Mouse (Mus musculus): ENCODE results near the gene Cerk. TPM values are rescaled to one million over a fixed set of nuclear protein-coding genes. Genes with fewer than 3 reads are reported as not detected.
"Not testable (repeated sequence)": the region's sequence is repeated elsewhere in the genome, so short reads cannot be mapped to it uniquely, and the experiment has no call there.

Cerk gene
- polyA plus RNA-seq, 1 experiment from 2014 or later, result 13.8 TPM

DNA sequence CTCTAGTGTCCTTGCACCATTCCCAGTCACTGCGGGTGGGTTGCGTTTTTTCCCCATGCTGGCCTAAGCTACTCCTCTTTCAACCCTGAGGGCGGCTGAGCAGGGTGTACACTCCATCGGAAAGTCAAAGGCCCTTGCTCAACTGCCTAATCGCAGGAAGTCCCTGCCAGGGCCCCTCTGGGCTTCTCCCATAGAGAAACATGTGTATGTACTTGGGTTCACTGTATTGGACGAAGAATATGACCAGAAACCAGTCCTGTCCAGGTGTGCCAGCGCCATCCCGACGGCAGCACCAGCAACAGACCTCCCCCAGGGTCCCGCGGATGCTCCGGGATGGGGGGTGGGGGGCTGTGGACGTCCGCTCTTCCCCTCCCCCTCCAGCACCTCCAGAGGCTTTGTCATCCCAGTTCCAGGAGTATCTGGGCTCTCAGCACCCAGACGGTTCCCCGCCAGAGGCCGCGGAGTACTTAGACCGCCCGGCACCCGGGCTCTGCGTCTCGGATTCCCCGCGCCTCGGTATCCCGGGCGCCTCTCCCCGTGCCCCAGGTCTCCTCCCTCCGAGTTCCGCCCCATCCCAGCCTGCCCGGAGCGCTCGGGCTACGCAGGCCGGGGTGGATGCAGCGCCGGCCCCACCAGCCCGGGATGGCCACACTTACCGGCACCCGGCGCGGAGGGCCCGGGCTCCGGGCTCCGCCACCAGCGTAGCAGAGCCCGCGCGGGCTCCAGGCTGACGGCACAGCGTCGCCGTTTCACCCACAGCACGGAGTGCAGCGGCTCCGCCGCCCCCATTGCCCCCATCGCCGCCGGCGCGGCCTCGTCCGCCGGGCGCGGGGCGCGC lies 871 bp downstream of the Cerk start:
- WGBS, result under 1% methylated on average over 70 of the region's 70 CpGs
- H3K4me1 ChIP-seq, result peaks cover 54% of the 10 kb centered on the region
- H3K27me3 ChIP-seq (ENCODE audit: low read depth, poor library complexity, severe bottlenecking), result peaks cover 12% of the 10 kb centered on the region
- no peaks in the 10 kb centered on the region for H3K9me3 ChIP-seq (replicated peaks)
- H3K27ac ChIP-seq, result peak overlapping the region; percentile 95
- no peaks in the 10 kb centered on the region for H3K36me3 ChIP-seq
- peak; percentile 79 for DNase-seq (ENCODE audit: low spot score)
- H3K4me3 ChIP-seq, result peak overlapping the region; percentile 93

DNA sequence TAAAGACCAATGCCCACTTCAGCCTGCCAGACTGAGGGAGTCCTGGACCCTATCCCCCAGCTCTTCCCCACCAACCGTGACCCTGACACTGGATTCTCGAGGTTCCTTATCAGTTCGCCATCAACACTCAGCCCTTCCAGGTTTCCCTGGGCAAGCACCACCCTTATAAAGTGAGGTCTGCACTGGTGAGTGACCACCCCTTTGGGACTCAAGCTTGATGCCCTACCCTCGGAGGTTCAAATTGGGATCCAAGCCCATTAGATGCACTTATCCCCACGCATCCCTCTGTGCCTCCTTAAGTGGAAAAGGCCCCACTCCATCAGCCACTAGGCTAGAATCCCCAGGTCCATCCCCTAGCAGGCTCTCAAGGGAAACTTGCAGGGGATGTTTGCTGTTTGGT lies 1.9 kb downstream of the Cerk start:
- Histone ChIP-seq H3K27me3 (ENCODE audit: low read depth, poor library complexity, severe bottlenecking) (peaks cover 12% of the 10 kb centered on the region), H3K36me3 (no peaks in the 10 kb centered on the region), H3K4me3 (peak overlapping the region; percentile 93; the same call in 1 of the 2 replicates), H3K27ac (no peak overlapping the region), H3K4me1 (peaks cover 51% of the 10 kb centered on the region), H3K9me3 (replicated peaks) (no peaks in the 10 kb centered on the region)
- WGBS, result 61% methylated on average over 5 of the region's 5 CpGs
- no peak for DNase-seq (ENCODE audit: low spot score)

DNA sequence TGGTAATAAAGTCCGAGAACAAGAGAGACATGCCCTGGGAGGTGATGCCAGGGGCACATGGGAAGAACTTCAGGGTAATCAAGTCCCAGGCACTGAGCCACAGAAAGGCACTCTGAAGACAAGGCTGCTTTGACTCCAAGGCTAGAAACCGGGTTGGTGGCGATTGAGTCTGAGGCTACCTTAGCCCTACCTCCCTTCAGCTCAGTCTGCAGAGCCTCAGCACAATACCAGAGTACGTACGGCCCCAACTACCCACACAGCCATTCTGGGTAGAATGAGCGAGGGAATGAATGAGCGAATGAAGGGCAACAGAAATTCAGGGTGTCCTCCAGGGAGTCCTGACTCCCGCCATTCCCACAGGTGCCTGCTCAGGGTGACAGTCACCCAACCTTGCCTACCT lies 2.5 kb downstream of the Cerk start:
- no peak overlapping the region for H3K27ac ChIP-seq
- peaks cover 12% of the 10 kb centered on the region for H3K27me3 ChIP-seq (ENCODE audit: low read depth, poor library complexity, severe bottlenecking)
- no peaks in the 10 kb centered on the region for H3K36me3 ChIP-seq
- 84% methylated on average over 8 of the region's 8 CpGs for WGBS
- DNase-seq (ENCODE audit: low spot score), result no peak
- H3K4me1 ChIP-seq, result peaks cover 45% of the 10 kb centered on the region
- H3K9me3 ChIP-seq (replicated peaks), result no peaks in the 10 kb centered on the region
- no peak overlapping the region for H3K4me3 ChIP-seq

DNA sequence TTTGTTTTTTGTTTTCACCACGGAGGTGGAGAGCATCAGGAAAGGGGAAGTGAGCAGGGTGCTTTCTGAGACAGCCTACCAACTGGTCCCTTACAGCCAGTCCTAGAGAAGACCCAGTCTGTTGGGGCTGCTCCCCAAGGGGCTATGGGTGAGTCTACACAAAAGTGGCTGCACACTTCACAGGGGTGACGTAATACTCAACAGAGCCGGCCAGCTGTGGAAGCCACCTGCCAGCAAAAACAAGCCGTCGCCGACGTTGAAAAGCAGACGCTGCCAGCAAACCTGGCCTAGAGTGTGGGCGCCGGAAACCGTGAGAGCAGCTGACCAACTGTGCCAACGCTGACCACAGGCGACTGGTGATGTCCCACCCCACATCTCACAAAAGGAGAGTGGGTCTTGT lies 3.3 kb downstream of the Cerk start:
- peaks cover 12% of the 10 kb centered on the region for H3K27me3 ChIP-seq (ENCODE audit: low read depth, poor library complexity, severe bottlenecking)
- H3K27ac ChIP-seq, result no peak overlapping the region
- no peak overlapping the region for H3K4me3 ChIP-seq
- no peak for DNase-seq (ENCODE audit: low spot score)
- 71% methylated on average over 13 of the region's 13 CpGs for WGBS
- no peaks in the 10 kb centered on the region for H3K9me3 ChIP-seq (replicated peaks)
- H3K36me3 ChIP-seq, result no peaks in the 10 kb centered on the region
- H3K4me1 ChIP-seq, result peaks cover 41% of the 10 kb centered on the region

DNA sequence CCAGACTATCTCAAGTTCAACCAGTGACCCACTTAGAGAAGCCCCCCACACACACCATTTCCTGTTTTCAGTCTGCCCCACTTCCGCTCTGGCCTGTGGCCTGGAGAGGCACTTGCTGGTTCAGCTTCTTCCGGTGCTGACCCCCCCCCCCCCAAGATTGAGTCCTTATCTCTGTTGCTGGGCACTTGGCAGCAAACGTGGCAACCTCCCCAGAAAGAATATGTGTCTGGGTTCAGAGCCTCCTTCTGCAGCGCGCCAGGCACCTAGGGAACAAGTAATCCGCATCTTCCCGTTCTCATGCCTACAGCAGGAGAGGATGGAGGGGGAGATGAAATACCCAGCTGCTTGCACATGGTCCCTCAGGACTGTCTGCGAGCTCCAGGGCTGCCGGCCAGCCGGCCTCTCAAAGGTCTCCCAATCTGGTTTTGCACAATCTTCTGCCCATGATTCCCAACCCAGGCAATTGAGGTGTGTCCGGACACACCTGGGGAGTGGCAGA lies 4.0 kb downstream of the Cerk start:
- H3K36me3 ChIP-seq, result no peaks in the 10 kb centered on the region

DNA sequence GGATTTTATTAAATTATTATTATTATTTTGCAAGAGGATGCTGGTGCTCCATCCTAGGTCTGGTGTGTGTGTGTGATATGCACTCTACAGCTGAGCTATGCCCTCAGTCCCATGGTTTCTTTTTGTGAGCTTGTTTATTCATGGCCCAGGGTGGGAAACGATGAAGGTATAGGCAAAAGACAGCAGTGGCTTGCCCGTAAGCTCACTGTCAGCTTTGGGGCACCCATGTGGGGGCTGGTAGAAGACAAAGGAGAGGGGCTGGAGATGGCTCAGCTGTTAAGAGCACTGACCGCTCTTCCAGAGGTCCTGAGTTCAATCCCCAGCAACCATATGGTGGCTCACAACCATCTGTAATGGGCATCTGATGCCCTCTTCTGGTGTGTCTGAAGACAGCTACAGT lies 4.6 kb downstream of the Cerk start:
- not testable (repeated sequence) for H3K27me3 ChIP-seq (ENCODE audit: low read depth, poor library complexity, severe bottlenecking); H3K9me3 ChIP-seq (replicated peaks); DNase-seq (ENCODE audit: low spot score); H3K27ac ChIP-seq; H3K36me3 ChIP-seq; H3K4me3 ChIP-seq
- 100% methylated on average over 3 of the region's 3 CpGs for WGBS
- H3K4me1 ChIP-seq, result peaks cover 42% of the 10 kb centered on the region

More for the DNA sequence above, 4.0 kb downstream of the Cerk start:
- Histone ChIP-seq H3K27ac (no peak overlapping the region), H3K27me3 (ENCODE audit: low read depth, poor library complexity, severe bottlenecking) (peaks cover 12% of the 10 kb centered on the region), H3K9me3 (replicated peaks) (no peaks in the 10 kb centered on the region), H3K4me1 (peaks cover 41% of the 10 kb centered on the region), H3K4me3 (no peak overlapping the region; the same call in 1 of the 2 replicates)
- DNase-seq (ENCODE audit: low spot score), result no peak
- WGBS, result 52% methylated on average over 11 of the region's 11 CpGs

DNA sequence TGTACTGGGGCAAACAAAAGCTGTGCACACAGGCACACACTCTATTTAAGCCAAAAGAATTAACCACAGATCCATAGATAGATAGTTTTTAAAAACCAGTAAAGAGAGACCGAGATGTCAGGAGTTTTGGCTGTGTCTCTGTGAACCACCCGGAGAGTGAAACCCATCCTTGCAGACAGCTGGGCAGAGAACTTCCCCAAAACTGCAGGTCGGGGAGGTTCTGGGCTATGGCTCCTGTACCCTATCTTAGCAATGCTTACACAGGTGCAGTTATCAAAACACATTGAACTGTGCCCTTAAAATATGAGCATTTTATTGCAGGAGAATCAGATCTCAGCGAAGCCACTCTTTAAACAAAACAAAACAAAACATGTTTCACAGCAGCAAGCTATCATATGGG lies 5.5 kb downstream of the Cerk start:
- Histone ChIP-seq H3K4me3 (no peak overlapping the region), H3K27me3 (ENCODE audit: low read depth, poor library complexity, severe bottlenecking) (0 out of 2 replicates have a peak, but pooled peaks cover 3% of the 10 kb centered on the region), H3K27ac (no peak overlapping the region), H3K4me1 (peaks cover 39% of the 10 kb centered on the region), H3K36me3 (no peaks in the 10 kb centered on the region), H3K9me3 (replicated peaks) (no peaks in the 10 kb centered on the region)
- WGBS, result 86% methylated on average over 4 of the region's 4 CpGs
- no peak for DNase-seq (ENCODE audit: low spot score)

DNA sequence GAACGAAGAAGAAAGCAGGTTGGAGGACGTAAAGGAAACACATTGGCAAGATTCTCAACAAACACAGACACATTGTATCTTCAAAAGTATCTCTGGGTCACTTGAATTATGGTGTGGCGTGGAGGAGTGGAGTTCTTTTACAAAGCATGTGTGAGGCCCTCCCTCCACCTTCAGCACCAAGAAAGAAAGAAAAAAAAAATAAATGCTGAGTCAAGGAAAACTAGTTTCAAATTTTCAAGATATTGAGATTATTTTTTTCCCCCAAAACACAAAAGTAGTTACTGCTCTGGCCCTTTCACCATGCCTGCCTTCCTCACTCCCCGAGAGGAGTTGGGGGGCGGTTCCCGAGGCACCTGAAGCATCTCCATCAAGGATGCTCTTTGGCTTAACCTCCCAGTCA lies 7.3 kb downstream of the Cerk start:
- no peak overlapping the region for H3K27ac ChIP-seq
- peaks cover 41% of the 10 kb centered on the region for H3K4me1 ChIP-seq
- no peak overlapping the region for H3K4me3 ChIP-seq
- no peaks in the 10 kb centered on the region for H3K9me3 ChIP-seq (replicated peaks)
- no peak for DNase-seq (ENCODE audit: low spot score)
- 90% methylated on average over 6 of the region's 6 CpGs for WGBS
- H3K36me3 ChIP-seq, result no peaks in the 10 kb centered on the region
- H3K27me3 ChIP-seq (ENCODE audit: low read depth, poor library complexity, severe bottlenecking), result no peaks in the 10 kb centered on the region

DNA sequence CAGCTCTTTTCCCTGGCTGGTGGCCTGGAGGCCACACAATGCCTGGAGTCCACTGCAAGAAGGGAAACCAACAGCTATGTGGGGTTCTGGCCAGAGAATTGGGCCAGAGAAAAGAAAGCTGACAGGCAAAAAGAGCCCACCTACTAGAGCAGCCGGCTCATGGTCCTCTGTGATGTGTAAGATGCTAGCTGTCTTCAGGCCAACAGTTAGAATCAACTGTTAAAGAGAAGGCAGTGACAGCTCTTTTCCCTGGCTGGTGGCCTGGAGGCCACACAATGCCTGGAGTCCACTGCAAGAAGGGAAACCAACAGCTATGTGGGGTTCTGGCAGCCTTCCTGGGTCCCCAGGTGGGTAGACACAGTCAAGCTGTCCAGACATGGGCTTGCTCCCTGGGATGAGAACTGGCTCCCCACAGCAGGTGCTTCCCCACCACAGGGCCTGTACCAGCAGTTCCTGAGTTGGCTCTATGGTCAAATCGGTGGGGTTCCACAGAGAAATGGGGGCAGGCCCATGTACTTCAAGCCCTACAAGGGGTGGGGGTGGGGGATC lies 8.2 kb downstream of the Cerk start:
- H3K4me3 ChIP-seq; H3K27me3 ChIP-seq (ENCODE audit: low read depth, poor library complexity, severe bottlenecking); DNase-seq (ENCODE audit: low spot score); H3K36me3 ChIP-seq; H3K27ac ChIP-seq; H3K9me3 ChIP-seq (replicated peaks): not testable (repeated sequence)
- 93% methylated on average over 2 of the region's 2 CpGs for WGBS
- H3K4me1 ChIP-seq, result peaks cover 48% of the 10 kb centered on the region

DNA sequence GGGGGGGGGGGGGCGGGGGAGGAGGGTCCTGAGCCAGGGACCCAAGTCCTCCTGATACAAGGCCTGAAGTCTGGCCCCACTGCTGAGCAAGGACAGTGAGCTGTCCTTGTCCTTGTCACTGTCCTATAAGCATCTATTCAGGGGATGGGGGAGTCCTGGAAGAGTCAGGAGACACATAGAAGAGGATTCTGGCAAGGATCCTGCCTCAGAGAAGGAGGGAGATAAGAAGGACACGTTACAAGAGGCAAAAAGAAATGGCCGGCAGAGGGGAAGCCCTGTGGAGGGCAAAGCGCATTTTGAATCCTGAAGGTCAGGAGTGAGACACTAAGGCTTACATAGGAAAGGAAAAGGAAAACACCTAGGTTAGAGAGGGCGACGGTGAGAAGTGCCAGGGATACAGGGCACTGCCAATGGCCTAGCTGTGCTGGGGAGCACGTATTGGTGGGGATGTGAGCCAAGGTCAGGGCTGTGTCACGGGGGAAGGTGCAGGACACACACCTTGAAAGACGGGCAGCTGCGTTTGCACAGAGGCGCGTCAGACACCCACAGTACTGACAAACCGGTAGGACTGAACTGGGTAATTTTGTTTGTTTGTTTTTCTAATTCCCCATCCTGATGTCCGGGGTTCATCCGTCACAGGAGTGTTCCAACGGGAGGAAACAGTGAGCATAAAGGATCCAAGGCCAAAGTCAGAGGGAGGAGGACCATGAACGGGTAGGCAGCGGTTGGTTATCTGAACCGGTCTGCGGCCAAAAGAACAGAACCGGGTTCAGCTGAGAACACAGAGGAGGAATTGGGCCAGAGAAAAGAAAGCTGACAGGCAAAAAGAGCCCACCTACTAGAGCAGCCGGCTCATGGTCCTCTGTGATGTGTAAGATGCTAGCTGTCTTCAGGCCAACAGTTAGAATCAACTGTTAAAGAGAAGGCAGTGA lies 8.9 kb downstream of the Cerk start:
- no peak overlapping the region for H3K27ac ChIP-seq
- peaks cover 48% of the 10 kb centered on the region for H3K4me1 ChIP-seq
- no peak for DNase-seq (ENCODE audit: low spot score)
- H3K9me3 ChIP-seq (replicated peaks), result no peaks in the 10 kb centered on the region
- no peaks in the 10 kb centered on the region for H3K36me3 ChIP-seq
- 82% methylated on average over 22 of the region's 22 CpGs for WGBS
- no peaks in the 10 kb centered on the region for H3K27me3 ChIP-seq (ENCODE audit: low read depth, poor library complexity, severe bottlenecking)
- H3K4me3 ChIP-seq, result no peak overlapping the region

DNA sequence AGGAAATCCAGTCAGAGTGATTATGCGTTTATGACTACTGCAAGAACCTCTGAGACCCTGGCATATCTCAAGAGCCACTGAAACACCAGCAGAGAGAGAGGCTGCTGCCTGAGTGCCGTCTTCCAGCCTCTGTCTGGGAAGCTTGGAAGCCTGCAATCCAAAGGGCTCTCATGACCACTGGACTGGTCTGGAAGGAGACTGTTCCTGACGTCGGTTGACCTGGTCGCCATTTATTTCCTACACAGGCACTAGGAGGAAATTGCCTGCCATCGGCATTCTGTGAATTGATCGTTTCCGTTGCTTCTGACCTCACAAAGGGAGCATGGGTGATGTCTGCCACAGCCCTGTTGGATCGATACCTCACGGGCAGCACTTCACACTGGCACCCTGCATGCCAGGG lies 9.8 kb downstream of the Cerk start:
- no peak overlapping the region for H3K4me3 ChIP-seq
- peaks cover 52% of the 10 kb centered on the region for H3K4me1 ChIP-seq
- no peaks in the 10 kb centered on the region for H3K9me3 ChIP-seq (replicated peaks)
- H3K36me3 ChIP-seq, result no peaks in the 10 kb centered on the region
- DNase-seq (ENCODE audit: low spot score), result no peak
- WGBS, result 73% methylated on average over 10 of the region's 10 CpGs
- no peaks in the 10 kb centered on the region for H3K27me3 ChIP-seq (ENCODE audit: low read depth, poor library complexity, severe bottlenecking)
- no peak overlapping the region for H3K27ac ChIP-seq

DNA sequence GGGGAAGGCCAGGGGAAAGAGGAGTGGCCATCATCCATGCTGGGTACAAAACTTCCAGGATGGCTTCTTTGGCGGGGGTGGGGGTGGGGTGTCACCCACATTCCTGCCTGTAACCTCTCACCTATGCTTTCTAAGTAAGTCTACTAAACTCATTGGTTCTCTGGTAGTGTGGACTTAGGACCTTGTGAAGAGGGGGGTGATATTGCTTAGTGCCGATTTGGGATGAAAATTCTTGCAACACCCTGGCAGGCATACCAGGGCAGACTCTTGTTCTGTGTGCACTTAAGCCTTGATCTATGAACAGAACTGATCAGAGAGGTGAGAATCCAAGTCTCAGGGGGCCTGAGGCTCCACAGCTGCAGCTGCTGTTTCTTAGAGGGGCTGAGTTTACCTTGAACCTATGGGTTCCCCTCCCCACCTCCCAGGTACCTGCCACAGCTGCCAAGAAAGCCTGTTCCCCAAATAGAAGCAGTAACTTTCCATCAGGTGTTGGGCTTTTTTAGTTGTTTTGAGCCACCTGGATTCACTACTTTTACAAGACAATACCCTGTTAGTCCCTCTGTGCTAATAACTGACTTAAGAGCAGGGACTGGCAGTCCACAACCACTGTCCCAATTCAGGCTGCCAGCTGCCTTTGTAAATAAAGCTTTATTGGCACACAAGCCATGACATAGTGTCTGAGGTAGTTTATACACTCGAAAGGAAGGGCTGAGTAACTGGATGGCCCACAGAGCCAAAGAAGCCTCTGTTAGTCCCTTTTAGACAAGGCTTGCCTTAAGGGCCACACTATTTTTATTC lies 10.5 kb downstream of the Cerk start:
- WGBS, result 78% methylated on average over 3 of the region's 3 CpGs
- Histone ChIP-seq H3K4me1 (peaks cover 53% of the 10 kb centered on the region), H3K27ac (no peak overlapping the region), H3K9me3 (replicated peaks) (no peaks in the 10 kb centered on the region), H3K4me3 (no peak overlapping the region), H3K27me3 (ENCODE audit: low read depth, poor library complexity, severe bottlenecking) (no peaks in the 10 kb centered on the region), H3K36me3 (no peaks in the 10 kb centered on the region)
- no peak for DNase-seq (ENCODE audit: low spot score)
